Mouse (Mus musculus) adrenal gland, adult 18-20 months (tissue): ENCODE measurements at regions not wholly inside any gene's neighbourhood (a gene's known extent, or its start where the extent isn't known, plus 50 kb on each side); places are given as distances from the start of the nearest gene placed in this dataset.

Source experiments
- DNase-seq, 2 experiments: peaks; one replicate each; pipeline ENCODE4 v3.0.0; 2021 to 2022; ENCODE audit warnings: low spot score in 2 of 2

DNA sequence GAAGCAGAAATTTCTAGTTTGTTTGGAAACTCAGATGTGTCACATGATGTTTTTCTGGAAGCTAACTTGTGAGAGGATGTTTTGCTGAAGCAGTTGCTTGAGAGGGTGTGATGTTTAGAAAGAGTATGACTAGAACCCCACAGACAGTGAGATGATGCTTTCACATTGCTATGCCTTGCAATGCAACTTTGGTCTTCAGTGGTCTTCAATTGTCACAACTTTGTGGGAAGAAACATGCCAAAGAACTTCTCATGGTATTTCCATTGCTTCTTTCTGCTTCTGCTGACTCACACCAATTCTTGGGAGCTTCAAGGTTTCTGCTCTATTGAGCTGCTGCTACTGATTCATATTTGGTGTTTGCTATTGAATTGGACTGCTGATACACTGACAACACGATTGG lies 365.3 kb upstream of the Tmem229a start:
- no peak for DNase-seq

DNA sequence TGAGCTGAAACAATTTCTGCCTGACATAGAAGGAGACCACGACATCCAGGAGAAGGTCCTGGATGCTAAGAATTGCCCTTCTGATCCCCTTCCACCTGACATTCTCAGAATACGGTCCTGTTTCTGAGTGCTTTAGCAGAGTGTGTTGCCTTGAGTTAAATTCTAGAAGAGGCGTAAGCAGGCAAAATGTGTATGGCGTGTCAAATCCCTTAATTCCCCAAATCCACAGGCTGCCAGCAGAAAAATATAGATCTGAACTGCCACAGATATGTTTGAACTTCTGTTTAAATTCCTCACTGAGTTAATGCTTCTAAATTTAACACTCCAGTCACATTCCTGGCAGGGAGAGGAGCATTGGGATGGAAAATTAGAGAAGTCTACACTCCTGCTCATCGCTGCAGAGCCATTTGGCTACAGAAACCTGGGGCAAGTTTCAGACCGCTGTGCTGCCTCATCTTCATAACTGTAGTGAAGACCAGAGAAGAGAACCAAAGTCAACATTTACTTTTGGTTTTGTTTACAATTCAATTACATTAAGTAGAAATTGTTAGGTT lies 364.3 kb upstream of the Tmem229a start:
- no peak for DNase-seq

DNA sequence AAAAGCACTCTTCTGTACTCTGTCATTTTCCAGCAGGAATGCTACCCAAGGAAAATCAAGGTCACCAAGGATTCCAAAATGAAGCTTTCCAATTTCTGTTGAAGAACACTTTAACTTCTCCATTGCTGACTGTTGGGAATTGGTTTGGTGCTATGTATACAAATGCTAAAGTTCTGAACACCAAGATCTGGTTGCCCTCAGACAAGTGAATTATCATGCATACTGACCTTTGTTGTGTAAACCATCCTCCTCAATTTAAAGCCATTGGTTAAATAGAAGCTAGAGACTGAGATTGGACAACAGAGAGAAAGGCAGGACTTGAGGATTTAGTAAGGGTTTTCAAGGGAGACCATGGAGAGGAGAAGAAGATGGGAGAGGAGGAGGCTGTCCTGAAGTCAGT lies 351.4 kb upstream of the Tmem229a start:
- DNase-seq: no peak

DNA sequence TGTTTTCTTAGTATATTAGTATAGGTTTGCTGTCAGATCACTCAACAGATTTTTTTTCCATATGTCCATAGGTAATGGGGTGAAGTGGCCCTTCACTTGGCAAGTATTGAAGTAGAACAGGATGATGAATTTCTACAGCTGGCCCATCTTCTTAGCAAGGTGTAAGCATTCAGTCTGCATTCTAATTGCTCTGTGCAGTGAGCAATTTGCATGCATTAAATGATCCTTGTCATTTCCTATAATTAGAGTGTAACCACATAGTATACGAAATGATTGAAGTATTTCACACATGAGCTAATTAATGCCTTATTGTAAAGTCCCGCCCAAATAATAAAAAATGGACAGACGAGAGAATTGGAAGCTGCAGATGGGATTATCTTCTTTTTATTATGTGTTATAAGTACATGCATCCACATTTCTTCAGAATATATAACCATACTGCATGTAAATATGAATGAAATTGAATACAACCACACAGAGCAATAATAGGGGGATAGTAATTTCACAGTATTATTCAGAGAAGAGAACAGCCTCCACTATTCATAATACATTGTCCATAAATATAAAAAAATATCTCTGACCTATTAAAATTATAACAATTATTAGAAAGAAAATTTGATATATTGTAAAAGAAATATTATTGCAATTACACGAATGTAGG lies 348.9 kb upstream of the Tmem229a start:
- no peak for DNase-seq

DNA sequence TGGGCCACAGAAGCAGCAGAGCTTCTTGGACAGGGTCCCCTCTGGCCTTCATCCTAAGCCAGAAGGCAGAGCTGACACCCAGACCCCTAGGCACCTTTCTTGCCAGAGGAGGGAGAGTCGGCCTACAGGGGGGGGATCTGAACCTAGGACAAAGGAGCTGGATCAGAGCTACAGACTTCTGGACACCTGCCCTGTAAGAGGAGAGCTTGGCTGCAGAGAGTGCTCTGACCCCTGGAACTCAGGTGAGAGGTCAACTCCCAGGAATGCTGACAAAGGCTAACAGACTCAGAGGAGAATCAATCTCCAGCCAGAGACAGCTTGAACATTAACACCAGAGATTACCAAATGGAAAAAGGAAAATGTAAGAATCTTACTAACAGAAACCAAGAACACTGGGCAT lies 335.5 kb upstream of the Tmem229a start:
- no peak for DNase-seq

DNA sequence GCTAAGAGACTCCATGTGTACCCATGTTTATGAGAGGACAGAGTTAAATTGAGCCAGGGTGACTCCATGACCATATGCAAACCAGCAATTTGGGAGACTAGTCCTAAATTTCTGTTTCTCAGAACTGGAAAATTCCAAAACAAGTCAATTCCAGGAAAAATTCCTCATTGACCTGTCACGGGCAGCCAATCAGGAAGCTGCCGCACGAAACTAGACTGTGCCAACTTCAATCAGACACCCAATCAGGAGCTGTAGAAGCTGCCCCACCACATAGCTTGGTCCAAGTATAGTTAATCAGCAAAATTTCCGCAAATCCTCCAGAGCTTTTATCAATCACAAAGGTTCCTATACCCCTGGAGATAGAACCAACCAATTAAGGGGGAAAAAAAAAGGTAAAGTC lies 331.5 kb upstream of the Tmem229a start:
- no peak for DNase-seq

DNA sequence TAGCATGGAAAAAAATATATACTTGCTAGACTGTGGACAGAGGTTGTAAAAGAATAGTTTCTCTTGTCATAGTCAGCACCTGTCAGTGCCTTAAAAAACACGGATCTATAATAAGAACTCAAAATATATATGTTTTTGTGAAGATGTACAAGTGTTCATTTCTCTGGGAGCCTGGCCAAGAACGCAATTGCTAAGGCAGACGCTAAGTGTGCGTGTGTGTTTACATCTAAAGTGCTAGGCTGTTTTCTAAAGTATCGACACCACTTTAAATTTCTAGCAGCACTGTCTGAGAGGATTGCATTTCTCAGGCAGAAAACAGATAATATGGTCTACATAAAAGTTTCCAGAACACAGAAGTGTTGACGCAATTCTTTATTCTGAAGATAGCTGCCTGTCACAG lies 330.2 kb upstream of the Tmem229a start:
- no peak for DNase-seq

DNA sequence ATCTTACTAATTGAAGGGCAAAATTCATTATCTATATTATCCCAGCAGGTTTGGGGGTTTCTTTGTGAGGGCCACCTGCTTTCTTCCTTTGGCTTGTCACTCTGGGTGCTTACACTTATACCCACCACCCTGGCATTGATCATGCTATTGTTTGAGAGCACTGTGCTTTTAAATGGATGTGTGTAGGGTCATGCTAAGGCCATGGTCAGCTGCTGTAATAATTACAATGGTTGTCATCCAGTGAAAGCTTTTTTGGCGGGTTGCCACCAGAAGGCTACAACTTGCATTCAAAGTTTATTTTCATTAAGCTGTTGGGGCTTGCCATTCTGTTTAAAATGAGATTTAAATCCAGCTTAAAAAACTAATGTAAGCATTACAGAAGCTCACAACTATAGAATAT lies 322.4 kb upstream of the Tmem229a start:
- DNase-seq: peak in 1 of 2 experiments; percentile 24

DNA sequence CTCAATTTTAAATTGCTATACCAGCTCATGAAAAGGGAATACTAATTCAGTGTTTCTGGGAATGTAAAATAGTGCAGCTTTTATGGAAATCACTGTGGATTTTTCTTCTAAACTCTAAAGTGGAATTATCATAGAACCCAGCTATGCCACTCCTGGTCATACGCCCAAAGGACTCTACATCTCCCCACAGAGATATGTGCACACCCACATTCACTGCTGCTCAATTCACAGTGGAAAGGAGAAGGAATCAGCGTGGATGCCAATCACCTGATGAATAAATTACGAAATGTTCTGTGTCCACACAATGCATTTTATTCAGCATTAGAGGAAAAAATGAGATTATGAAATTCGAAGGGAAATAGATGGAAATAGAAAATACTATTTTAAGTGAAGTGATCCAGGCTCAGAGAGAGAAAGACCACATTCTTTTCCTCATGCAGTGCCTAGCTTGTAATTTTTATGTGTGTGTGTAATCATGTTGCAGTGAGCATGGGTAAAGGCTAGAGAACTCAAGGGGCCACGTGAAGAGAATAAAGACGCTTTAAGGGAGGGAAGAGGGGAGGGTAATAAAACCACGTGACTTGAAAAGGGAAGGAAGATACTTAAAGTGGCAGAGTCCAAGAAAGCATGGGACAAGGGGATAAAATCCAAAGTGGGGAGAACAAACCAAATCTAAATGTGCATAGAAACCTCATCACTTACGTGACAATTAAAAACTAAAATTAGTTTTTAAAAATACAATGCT lies 321.8 kb upstream of the Tmem229a start:
- DNase-seq: no peak

DNA sequence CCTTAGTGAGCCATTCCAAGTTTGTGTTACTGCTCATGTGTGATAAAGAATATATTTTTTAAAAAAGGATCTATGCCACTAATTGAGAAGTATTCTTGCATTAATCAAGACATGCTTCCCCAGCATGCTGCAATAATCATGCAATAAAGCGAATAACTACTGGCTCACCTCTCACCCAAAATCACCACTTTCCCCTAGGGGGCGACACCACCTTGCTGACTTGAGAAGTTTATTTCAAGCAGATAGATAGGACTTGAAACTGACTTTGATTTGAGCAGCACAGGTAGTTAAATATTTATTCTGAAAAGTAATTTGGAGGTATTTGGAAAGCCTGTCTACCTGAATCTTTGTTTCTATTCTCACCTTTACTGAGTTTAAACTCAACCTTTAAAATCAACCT lies 320.1 kb upstream of the Tmem229a start:
- DNase-seq: peak; percentile 57 to 63

DNA sequence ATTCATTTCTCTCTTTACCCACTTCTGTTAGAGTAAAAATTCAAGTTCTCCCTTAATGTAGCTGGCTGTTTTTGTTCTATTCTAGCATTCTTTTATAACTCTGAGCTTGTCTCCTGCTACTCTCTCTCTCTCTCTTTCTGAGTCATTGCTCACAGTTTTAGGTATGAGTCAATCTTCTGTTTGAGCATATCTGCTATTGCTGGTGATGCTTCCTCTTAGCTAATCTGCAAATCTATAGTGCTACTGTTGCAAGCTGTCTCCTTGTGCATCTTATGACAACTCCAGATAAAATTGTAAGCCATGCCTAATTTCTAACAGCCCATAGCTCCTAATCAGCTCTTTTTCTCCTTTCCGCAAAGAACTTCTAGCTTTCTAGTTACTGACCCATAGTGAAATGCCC lies 304.5 kb upstream of the Tmem229a start:
- no peak for DNase-seq

DNA sequence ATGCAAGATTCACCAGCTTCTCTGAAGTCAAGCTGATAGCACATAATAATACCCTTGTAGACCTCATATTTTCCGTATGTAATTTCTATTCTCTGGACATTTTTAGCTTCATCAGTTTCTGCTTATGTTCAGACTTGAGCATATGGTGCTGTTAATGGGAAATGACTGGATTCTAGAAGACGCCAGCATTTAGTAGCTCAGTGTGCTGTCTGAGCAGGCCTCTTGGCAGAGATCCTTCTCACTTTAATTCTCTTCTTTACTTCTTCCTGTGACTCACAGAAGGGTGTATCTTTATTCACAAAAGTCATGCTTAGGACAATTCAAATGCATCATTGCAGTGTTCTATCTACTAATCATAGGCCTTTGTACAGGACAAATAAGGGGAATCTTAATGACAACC lies 299.7 kb upstream of the Tmem229a start:
- DNase-seq: no peak

DNA sequence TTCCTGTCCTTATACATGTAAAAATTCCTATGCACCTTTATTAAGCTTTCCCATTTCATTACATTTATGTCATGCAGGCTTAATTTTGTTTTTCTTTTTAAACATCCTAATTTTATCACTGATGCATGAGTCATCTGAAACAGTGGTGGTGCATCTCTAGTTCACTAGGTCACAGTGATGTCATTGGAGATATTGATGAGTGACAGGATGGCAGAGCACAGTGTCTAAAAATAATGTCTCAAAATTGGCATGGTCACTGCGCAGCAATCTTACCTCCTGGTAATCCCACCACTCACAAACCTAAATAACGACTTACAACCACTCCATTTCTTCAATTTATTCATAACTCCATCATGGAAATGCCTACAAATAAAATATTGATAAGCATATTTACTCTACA lies 280.9 kb upstream of the Tmem229a start:
- no peak for DNase-seq

DNA sequence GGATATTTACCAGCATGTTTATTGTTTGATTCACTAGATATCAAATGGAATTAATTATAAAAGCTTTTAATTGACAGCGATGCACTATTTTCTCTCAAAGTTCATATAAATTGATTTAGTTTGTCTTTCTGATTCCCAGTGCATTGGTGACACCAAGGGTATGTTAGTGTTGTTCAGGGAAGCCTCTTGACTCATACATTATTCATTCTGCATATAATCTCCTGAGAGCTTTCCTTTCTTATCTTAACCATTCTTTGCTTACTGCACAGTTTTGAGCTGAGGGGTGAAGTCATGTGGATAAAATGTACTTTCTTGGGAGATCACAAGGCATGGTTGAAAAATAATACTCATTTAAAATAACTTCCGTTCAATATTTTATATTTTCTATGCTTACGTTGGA lies 280.5 kb upstream of the Tmem229a start:
- no peak for DNase-seq
